18 mouse cellular contexts compared by ENCODE assay signal in the genomic region with DNA sequence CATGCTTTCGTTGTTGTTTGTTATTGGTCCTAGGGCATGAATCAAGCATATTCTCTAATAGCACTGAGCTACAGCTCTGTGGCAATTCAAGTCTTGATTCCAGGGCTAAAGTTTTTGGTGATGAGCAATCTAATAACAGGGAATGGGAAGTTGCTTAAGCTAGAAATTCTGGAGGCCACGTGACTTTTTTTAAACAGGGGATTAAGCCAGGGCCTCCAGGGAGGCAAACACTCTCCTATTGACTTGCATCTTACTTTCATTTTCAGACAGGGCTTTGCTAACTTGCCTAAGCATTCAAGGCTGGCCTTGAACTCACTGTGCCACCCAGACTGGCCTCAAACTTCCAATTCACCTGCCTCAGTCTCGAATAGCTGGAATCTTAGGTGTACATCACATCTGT. TPM values are rescaled to one million over a fixed set of nuclear protein-coding genes. Genes with fewer than 3 reads are reported as not detected.
DNase-seq lines count a peak whose midpoint lies in the region; ATAC-seq and TF ChIP-seq lines count a peak whose summit lies in the region.
"Had no signal": no experiment of that assay in that cellular context is flagged by ENCODE, and none has a peak within 500 bp of the region (broad histone marks: within the 10 kb centered on the region; RNA-seq: fewer than 3 reads in every experiment).

No protein-coding gene starts in this region.

- no peak for ATAC-seq in hindbrain, embryonic 11.5 days (ENCODE audit: low FRiP score)
- ATAC-seq: inflammation-experienced regulatory T-cells, adult 6 months; midbrain, embryonic 13.5 days had no signal

- H3K36me3 ChIP-seq in liver, adult 2 months (ENCODE audit: control insufficient read depth, insufficient read depth, low read length), result no peaks in the 10 kb centered on the region
- no peaks in the 10 kb centered on the region for H3K36me3 ChIP-seq in myocyte (ENCODE audit: control insufficient read depth, insufficient read depth)
- no peaks in the 10 kb centered on the region for H3K36me3 ChIP-seq in midbrain, embryonic 10.5 days
- H3K36me3 ChIP-seq in hindbrain, embryonic 11.5 days (ENCODE audit: control insufficient read depth, insufficient read depth, low read length), result no peaks in the 10 kb centered on the region
- H3K36me3 ChIP-seq: liver, embryonic 13.5 days; midbrain, embryonic 13.5 days had no signal

- peaks cover 10% of the 10 kb centered on the region for H3K4me1 ChIP-seq in liver, adult 2 months (ENCODE audit: control insufficient read depth, insufficient read depth, low read length)
- peaks cover 17% of the 10 kb centered on the region for H3K4me1 ChIP-seq in midbrain, embryonic 10.5 days
- H3K4me1 ChIP-seq in hindbrain, embryonic 11.5 days (replicated peaks; ENCODE audit: control insufficient read depth, insufficient read depth, low read length), result no peaks in the 10 kb centered on the region

- peak overlapping the region; percentile 57 for H3K4me2 ChIP-seq in myocyte (ENCODE audit: low read depth)
- H3K4me2 ChIP-seq in hindbrain, embryonic 11.5 days (replicated peaks; ENCODE audit: low read depth, low read length), result no peak overlapping the region
- H3K4me2 ChIP-seq: liver, embryonic 13.5 days; midbrain, embryonic 13.5 days had no signal

- H3K27me3 ChIP-seq in liver, adult 2 months (ENCODE audit: control insufficient read depth, insufficient read depth, low read length), result no peaks in the 10 kb centered on the region
- H3K27me3 ChIP-seq in myocyte (ENCODE audit: control insufficient read depth, insufficient read depth, insufficient read length), result no peaks in the 10 kb centered on the region
- H3K27me3 ChIP-seq in midbrain, embryonic 10.5 days (ENCODE audit: low read depth, poor library complexity, severe bottlenecking), result no peaks in the 10 kb centered on the region
- H3K27me3 ChIP-seq in hindbrain, embryonic 11.5 days (ENCODE audit: control insufficient read depth, insufficient read depth, low read length), result no peaks in the 10 kb centered on the region
- H3K27me3 ChIP-seq: liver, embryonic 13.5 days; midbrain, embryonic 13.5 days had no signal

- no peak for TF ChIP-seq CTCF in liver, adult 2 months (IDR thresholded peaks at IDR 0.05; ENCODE audit: low read depth, low read length)

- H3K27ac ChIP-seq in liver, adult 2 months (replicated peaks; ENCODE audit: insufficient read depth, low read depth, low read length), result no peak overlapping the region
- H3K27ac ChIP-seq in midbrain, embryonic 10.5 days (replicated peaks), result no peak overlapping the region
- no peak overlapping the region for H3K27ac ChIP-seq in hindbrain, embryonic 11.5 days (ENCODE audit: low read depth, low read length)
- H3K27ac ChIP-seq: liver, embryonic 13.5 days; midbrain, embryonic 13.5 days had no signal

- DNase-seq in adrenal gland, postnatal 14 days, result peak; percentile 36
- DNase-seq in adrenal gland, adult 8-10 months, result no peak
- DNase-seq in liver, adult 2 months (ENCODE audit: extremely low read depth, low read depth, low spot score), result peak; percentile 21
- DNase-seq in liver, result no peak
- DNase-seq in NIH3T3 (ENCODE audit: low read depth), result peak; percentile 88
- no peak for DNase-seq in midbrain, embryonic 10.5 days (ENCODE audit: low spot score)
- no peak for DNase-seq in hindbrain, embryonic 11.5 days (ENCODE audit: low spot score)
- DNase-seq: adrenal gland, postnatal 25 days; B cell, adult 2 months; cerebellum, adult 11-12 months; heart, postnatal 36 days; liver, embryonic 13.5 days had no signal

- no peak overlapping the region for H3K4me3 ChIP-seq in liver, adult 2 months (ENCODE audit: insufficient read depth, low read depth, low read length)
- no peak overlapping the region for H3K4me3 ChIP-seq in myocyte
- no peak overlapping the region for H3K4me3 ChIP-seq in midbrain, embryonic 10.5 days
- no peak overlapping the region for H3K4me3 ChIP-seq in hindbrain, embryonic 11.5 days (ENCODE audit: low read depth, low read length)
- H3K4me3 ChIP-seq: liver, embryonic 13.5 days; midbrain, embryonic 13.5 days had no signal

- H3K9me3 ChIP-seq in midbrain, embryonic 10.5 days (replicated peaks), result no peaks in the 10 kb centered on the region
- H3K9me3 ChIP-seq in hindbrain, embryonic 11.5 days (ENCODE audit: control insufficient read depth, low read length), result no peaks in the 10 kb centered on the region
- H3K9me3 ChIP-seq: liver, embryonic 13.5 days; midbrain, embryonic 13.5 days had no signal

- TF ChIP-seq POLR2A in liver, adult 2 months (IDR thresholded peaks at IDR 0.05; ENCODE audit: extremely low read depth, insufficient read depth, low read length), result no peak
- no peak for TF ChIP-seq POLR2A in myocyte (IDR thresholded peaks at IDR 0.05; ENCODE audit: insufficient read length, low read depth)

- H3ac ChIP-seq in myocyte (ENCODE audit: control insufficient read depth, insufficient read length), result no peak overlapping the region

- WGBS in liver, adult 2 months, result 28% methylated on average over 3 of the region's 3 CpGs
- 51% methylated on average over 3 of the region's 3 CpGs for WGBS in midbrain, embryonic 10.5 days
- 58% methylated on average over 3 of the region's 3 CpGs for WGBS in hindbrain, embryonic 11.5 days

- H3K9ac ChIP-seq in liver, adult 2 months (ENCODE audit: low read depth, low read length), result no peak overlapping the region
- H3K9ac ChIP-seq in hindbrain, embryonic 11.5 days (ENCODE audit: low read depth, low read length), result no peak overlapping the region
- H3K9ac ChIP-seq: liver, embryonic 13.5 days; midbrain, embryonic 13.5 days had no signal

- H3K79me2 ChIP-seq in liver, adult 2 months (ENCODE audit: control insufficient read depth, insufficient read depth, low read length), result no peaks in the 10 kb centered on the region
- no peaks in the 10 kb centered on the region for H3K79me2 ChIP-seq in myocyte (ENCODE audit: control insufficient read depth, insufficient read depth)

TF ChIP-seq in myocyte, 11 proteins besides CTCF, POLR2A, EP300 and RAD21:
- peak; percentile 17; the same call in 1 of the 2 replicates for TF ChIP-seq CEBPB (IDR thresholded peaks at IDR 0.05; ENCODE audit: insufficient read depth, poor library complexity, severe bottlenecking)
- peak; percentile 90 for TF ChIP-seq USF1 (IDR thresholded peaks at IDR 0.05; ENCODE audit: low read depth)
- TF ChIP-seq POLR2AphosphoS2 (IDR thresholded peaks at IDR 0.05; ENCODE audit: insufficient read length, low read depth), result no peak
TF ChIP-seq in myocyte: peak in this region for 2.

RNA-seq across cellular contexts. Expression of a gene that starts 4.1 kb away (rescaled TPM):
- 0.78 and 1.3 TPM in 2 replicates for total RNA-seq in adrenal gland, postnatal 14 days (2021)
- total RNA-seq in adrenal gland, adult 8-10 months (2022), result under 1 TPM; 0.34 to 0.66 (median 0.60) TPM
- not detected in 2 replicates for total RNA-seq in liver, adult 2 months (2014; rRNA removed)
- polyA plus RNA-seq in liver, adult 2 months (2012; rRNA removed), result not detected in 2 replicates
- polyA plus RNA-seq in myocyte (2012; fragmentation: generic; extraction: Trizol), result not detected
- 0.09 TPM in 1 of 2 replicates, not detected in the other for polyA plus RNA-seq in midbrain, embryonic 10.5 days (2016; fragmentation: Nextera tagmentation; extraction: Ambion mirVana)
- polyA plus RNA-seq in hindbrain, embryonic 11.5 days (2014; fragmentation: Nextera tagmentation; extraction: Ambion mirVana), result 0.17 TPM in 1 of 2 replicates, not detected in the other
- total RNA-seq: left cerebral cortex, postnatal 14 days had no signal
- polyA plus RNA-seq: cortical plate, adult 2 months; liver, embryonic 13.5 days; midbrain, embryonic 13.5 days; neural tube, embryonic 11.5 days had no signal

RNA-seq across cellular contexts. Expression of a gene that starts 26.7 kb away (rescaled TPM):
- total RNA-seq in adrenal gland, postnatal 14 days (2021), result 54.2 and 56.1 TPM in 2 replicates
- 10 to 100 TPM; 39.2 to 45.7 (median 42.8) TPM for total RNA-seq in adrenal gland, adult 8-10 months (2022)
- 43.6 and 45.8 TPM in 2 replicates for total RNA-seq in liver, adult 2 months (2014; rRNA removed)
- 8.6 and 10.3 TPM in 2 replicates for polyA plus RNA-seq in liver, adult 2 months (2012; rRNA removed)
- 58.3 TPM for polyA plus RNA-seq in myocyte (2012; fragmentation: generic; extraction: Trizol)
- polyA plus RNA-seq in midbrain, embryonic 10.5 days (2016; fragmentation: Nextera tagmentation; extraction: Ambion mirVana), result 205 and 212 TPM in 2 replicates
- polyA plus RNA-seq in hindbrain, embryonic 11.5 days (2014; fragmentation: Nextera tagmentation; extraction: Ambion mirVana), result 164 and 193 TPM in 2 replicates

RNA-seq across cellular contexts. Expression of a gene that starts 51.1 kb away (rescaled TPM):
- 43.5 and 45.8 TPM in 2 replicates for total RNA-seq in adrenal gland, postnatal 14 days (2021)
- total RNA-seq in adrenal gland, adult 8-10 months (2022), result 10 to 100 TPM; 35.5 to 54.1 (median 45.7) TPM
- 17.0 and 22.6 TPM in 2 replicates for total RNA-seq in liver, adult 2 months (2014; rRNA removed)
- 4.8 and 5.0 TPM in 2 replicates for polyA plus RNA-seq in liver, adult 2 months (2012; rRNA removed)
- 17.6 TPM for polyA plus RNA-seq in myocyte (2012; fragmentation: generic; extraction: Trizol)
- 7.6 and 9.2 TPM in 2 replicates for polyA plus RNA-seq in midbrain, embryonic 10.5 days (2016; fragmentation: Nextera tagmentation; extraction: Ambion mirVana)
- 15.4 and 16.0 TPM in 2 replicates for polyA plus RNA-seq in hindbrain, embryonic 11.5 days (2014; fragmentation: Nextera tagmentation; extraction: Ambion mirVana)

Comparison
In these comparisons a context has a peak if more than half of its experiments do, and no peak if none do; other contexts are left out.
1. DNase-seq: peak in adrenal gland, postnatal 14 days (single experiment), liver, adult 2 months (single experiment) and NIH3T3 (single experiment); none in adrenal gland, adult 8-10 months (single experiment), liver (single experiment), midbrain, embryonic 10.5 days (single experiment) and hindbrain, embryonic 11.5 days (single experiment).